Mouse (Mus musculus): Measurements from ENCODE around the gene Abcb8. TPM values are rescaled to one million over a fixed set of nuclear protein-coding genes. Genes with fewer than 3 reads are reported as not detected.

Abcb8 gene
- total and polyA plus RNA-seq, 2 experiments: 21.5 to 71.0 TPM

GRCm38 (mm10) chr5:24420381-24420780, 26.9 kb downstream of the Abcb8 start:
- DNase-seq (ENCODE audit: extremely low read depth, low read depth, low spot score): no peak
- Histone ChIP-seq H3K9ac (ENCODE audit: low read depth, low read length) (no peak overlapping the region), H3K27ac (replicated peaks; ENCODE audit: insufficient read depth, low read depth, low read length) (no peak overlapping the region), H3K4me1 (ENCODE audit: control insufficient read depth, insufficient read depth, low read length) (peaks cover 5% of the 10 kb centered on the region; the same call in 1 of the 2 replicates), H3K27me3 (ENCODE audit: control insufficient read depth, insufficient read depth, low read length) (no peaks in the 10 kb centered on the region), H3K36me3 (ENCODE audit: control insufficient read depth, insufficient read depth, low read length) (no peaks in the 10 kb centered on the region), H3K4me3 (ENCODE audit: insufficient read depth, low read depth, low read length) (no peak overlapping the region), H3K79me2 (ENCODE audit: control insufficient read depth, insufficient read depth, low read length) (peaks cover 2% of the 10 kb centered on the region; the same call in 1 of the 2 replicates)
- TF ChIP-seq POLR2A (IDR thresholded peaks at IDR 0.05; ENCODE audit: extremely low read depth, insufficient read depth, low read length) (no peak), CTCF (IDR thresholded peaks at IDR 0.05; ENCODE audit: low read depth, low read length) (no peak)
- WGBS: 99% methylated on average over 9 of the region's 9 CpGs

- Histone ChIP-seq H3K27me3 (ENCODE audit: control insufficient read depth, insufficient read depth, low read length) (no peaks in the 10 kb centered on the region), H3K4me3 (ENCODE audit: insufficient read depth, low read depth, low read length) (peak within 1 kb of the TSS; percentile 76), H3K4me1 (ENCODE audit: control insufficient read depth, insufficient read depth, low read length) (peaks cover 12% of the 10 kb centered on the region), H3K36me3 (ENCODE audit: control insufficient read depth, insufficient read depth, low read length) (no peaks in the 10 kb centered on the region), H3K27ac (replicated peaks; ENCODE audit: insufficient read depth, low read depth, low read length) (peak within 1 kb of the TSS; percentile 87), H3K9ac (ENCODE audit: low read depth, low read length) (peak within 1 kb of the TSS; percentile 95), H3K79me2 (ENCODE audit: control insufficient read depth, insufficient read depth, low read length) (peaks cover 5% of the 10 kb centered on the region; the same call in 1 of the 2 replicates)
- TF ChIP-seq POLR2A (IDR thresholded peaks at IDR 0.05; ENCODE audit: extremely low read depth, insufficient read depth, low read length): peak; percentile 59; the same call in 1 of the 2 replicates
- no peak for TF ChIP-seq CTCF (IDR thresholded peaks at IDR 0.05; ENCODE audit: low read depth, low read length)
- WGBS: under 1% methylated on average over 46 of the region's 46 CpGs
- peak; percentile 99 for DNase-seq (ENCODE audit: extremely low read depth, low read depth, low spot score)
Measured at GRCm38 (mm10) chr5:24423129-24424003, 29.9 kb downstream of the Abcb8 start, which contains the start of the genes Cdk5 and Slc4a2. Gene Cdk5 (minus strand): TSS chr5:24423530. Gene Slc4a2 (plus strand): TSS chr5:24423837.

GRCm38 (mm10) chr5:24424004-24424781, 30.7 kb downstream of the Abcb8 start:
- Histone ChIP-seq H3K79me2 (ENCODE audit: control insufficient read depth, insufficient read depth, low read length) (peaks cover 6% of the 10 kb centered on the region; the same call in 1 of the 2 replicates), H3K27me3 (ENCODE audit: control insufficient read depth, insufficient read depth, low read length) (no peaks in the 10 kb centered on the region), H3K36me3 (ENCODE audit: control insufficient read depth, insufficient read depth, low read length) (no peaks in the 10 kb centered on the region), H3K27ac (replicated peaks; ENCODE audit: insufficient read depth, low read depth, low read length) (peak overlapping the region; percentile 87), H3K4me1 (ENCODE audit: control insufficient read depth, insufficient read depth, low read length) (peaks cover 13% of the 10 kb centered on the region), H3K9ac (ENCODE audit: low read depth, low read length) (peak overlapping the region; percentile 95), H3K4me3 (ENCODE audit: insufficient read depth, low read depth, low read length) (peak overlapping the region; percentile 76)
- peak; percentile 35 for DNase-seq (ENCODE audit: extremely low read depth, low read depth, low spot score)
- TF ChIP-seq POLR2A (IDR thresholded peaks at IDR 0.05; ENCODE audit: extremely low read depth, insufficient read depth, low read length) (no peak), CTCF (IDR thresholded peaks at IDR 0.05; ENCODE audit: low read depth, low read length) (no peak)
- 8% methylated on average over 21 of the region's 21 CpGs for WGBS

- DNase-seq (ENCODE audit: extremely low read depth, low read depth, low spot score): peak; percentile 37
- H3K79me2 ChIP-seq (ENCODE audit: control insufficient read depth, insufficient read depth, low read length): peaks cover 6% of the 10 kb centered on the region; the same call in 1 of the 2 replicates
- peak overlapping the region; percentile 95 for H3K9ac ChIP-seq (ENCODE audit: low read depth, low read length)
- under 1% methylated on average over 56 of the region's 60 CpGs for WGBS
- H3K27ac ChIP-seq (replicated peaks; ENCODE audit: insufficient read depth, low read depth, low read length): peak overlapping the region; percentile 87
- TF ChIP-seq POLR2A (IDR thresholded peaks at IDR 0.05; ENCODE audit: extremely low read depth, insufficient read depth, low read length) (peak; percentile 57; the same call in 1 of the 2 replicates), CTCF (IDR thresholded peaks at IDR 0.05; ENCODE audit: low read depth, low read length) (no peak)
- H3K36me3 ChIP-seq (ENCODE audit: control insufficient read depth, insufficient read depth, low read length): no peaks in the 10 kb centered on the region
- H3K4me1 ChIP-seq (ENCODE audit: control insufficient read depth, insufficient read depth, low read length): peaks cover 13% of the 10 kb centered on the region
- no peaks in the 10 kb centered on the region for H3K27me3 ChIP-seq (ENCODE audit: control insufficient read depth, insufficient read depth, low read length)
- peak overlapping the region; percentile 76 for H3K4me3 ChIP-seq (ENCODE audit: insufficient read depth, low read depth, low read length)
Measured at GRCm38 (mm10) chr5:24424861-24425411, 31.5 kb downstream of the Abcb8 start.

GRCm38 (mm10) chr5:24425421-24426036, 32.1 kb downstream of the Abcb8 start:
- WGBS: 2% methylated on average over 25 of the region's 30 CpGs
- no peak for TF ChIP-seq POLR2A (IDR thresholded peaks at IDR 0.05; ENCODE audit: extremely low read depth, insufficient read depth, low read length)
- TF ChIP-seq CTCF (IDR thresholded peaks at IDR 0.05; ENCODE audit: low read depth, low read length): no peak
- peak overlapping the region; percentile 39; the same call in 1 of the 2 replicates for H3K27ac ChIP-seq (replicated peaks; ENCODE audit: insufficient read depth, low read depth, low read length)
- peak overlapping the region; percentile 76 for H3K4me3 ChIP-seq (ENCODE audit: insufficient read depth, low read depth, low read length)
- peaks cover 6% of the 10 kb centered on the region; the same call in 1 of the 2 replicates for H3K79me2 ChIP-seq (ENCODE audit: control insufficient read depth, insufficient read depth, low read length)
- H3K27me3 ChIP-seq (ENCODE audit: control insufficient read depth, insufficient read depth, low read length): no peaks in the 10 kb centered on the region
- DNase-seq (ENCODE audit: extremely low read depth, low read depth, low spot score): no peak
- H3K36me3 ChIP-seq (ENCODE audit: control insufficient read depth, insufficient read depth, low read length): peaks cover 3% of the 10 kb centered on the region; the same call in 1 of the 2 replicates
- H3K4me1 ChIP-seq (ENCODE audit: control insufficient read depth, insufficient read depth, low read length): peaks cover 13% of the 10 kb centered on the region
- peak overlapping the region; percentile 95 for H3K9ac ChIP-seq (ENCODE audit: low read depth, low read length)

All from liver, adult 2 months (tissue).